Mouse (Mus musculus): ENCODE measurements at regions not wholly inside any gene's neighbourhood (a gene's known extent, or its start where the extent isn't known, plus 50 kb on each side); places are given as distances from the start of the nearest gene placed in this dataset.

DNA sequence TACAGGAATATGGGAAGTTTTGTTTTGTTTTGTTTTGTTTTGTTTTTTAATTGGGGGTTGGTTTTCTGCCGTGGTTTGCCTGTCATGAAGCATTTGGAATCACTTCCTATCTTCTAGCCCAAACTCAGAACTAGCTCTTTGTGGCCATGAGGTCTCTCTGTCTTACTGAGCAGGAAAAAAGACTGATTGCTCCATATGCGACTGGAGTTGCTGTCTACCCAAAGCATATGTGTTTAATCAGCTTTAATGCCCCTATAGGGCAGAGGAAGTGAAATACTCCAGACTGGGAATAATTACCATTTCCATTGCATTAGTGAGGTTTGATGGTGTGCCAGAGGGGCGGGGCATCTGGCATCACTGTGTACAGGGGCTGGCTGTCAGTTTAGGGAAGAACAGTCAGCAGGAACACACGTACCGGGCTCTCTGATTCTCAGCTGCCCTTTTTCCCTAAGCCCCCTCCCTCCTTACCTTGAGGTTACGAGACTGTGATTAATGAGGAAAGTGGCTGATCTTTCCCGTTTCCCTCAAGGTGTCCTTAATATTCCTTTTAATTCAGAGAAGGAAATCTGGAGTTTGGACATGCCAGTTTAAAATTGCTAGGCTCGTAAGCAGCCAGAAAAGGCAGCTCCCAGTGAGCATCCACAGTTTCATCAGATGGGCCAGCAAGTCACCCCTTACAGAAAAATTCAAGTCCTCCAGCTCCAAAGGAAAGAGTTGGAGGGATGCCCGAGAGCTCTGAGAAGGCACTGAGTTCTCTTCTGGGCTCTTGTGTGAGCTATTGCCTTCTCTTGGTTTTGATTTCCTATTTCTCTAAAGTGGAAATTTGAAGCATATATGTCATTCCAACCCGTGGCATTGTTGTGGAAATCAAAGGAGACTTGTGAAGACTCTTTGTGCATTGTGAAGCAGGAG, 2482.1 kb upstream of the 5930422O12Rik start:
- peak; percentile 76 for ATAC-seq (ENCODE audit: low FRiP score, low read depth)
- no peak overlapping the region for H3K4me2 ChIP-seq (replicated peaks; ENCODE audit: low read depth, low read length, severe bottlenecking)
- no peak overlapping the region for H3K9ac ChIP-seq (ENCODE audit: low read depth, low read length, severe bottlenecking)
- H3K9me3 ChIP-seq (ENCODE audit: control insufficient read depth, low read length), result no peaks in the 10 kb centered on the region
- H3K4me3 ChIP-seq (replicated peaks; ENCODE audit: low read length), result no peak overlapping the region
- peak; percentile 73 for DNase-seq (ENCODE audit: low spot score)
- H3K4me1 ChIP-seq (ENCODE audit: control insufficient read depth, insufficient read depth, low read length), result peaks cover 2% of the 10 kb centered on the region
- no peak overlapping the region; the same call in 1 of the 2 replicates for H3K27ac ChIP-seq (replicated peaks; ENCODE audit: low read depth, low read length)
- no peaks in the 10 kb centered on the region for H3K36me3 ChIP-seq (ENCODE audit: control insufficient read depth, insufficient read depth, low read length)
- no peaks in the 10 kb centered on the region for H3K27me3 ChIP-seq (ENCODE audit: control insufficient read depth, insufficient read depth, low read length)
- WGBS, result 25% methylated on average over 10 of the region's 10 CpGs
- TF ChIP-seq POLR2A (IDR thresholded peaks at IDR 0.05; ENCODE audit: borderline replicate concordance, extremely low read depth, insufficient read depth, insufficient read length), result no peak

DNA sequence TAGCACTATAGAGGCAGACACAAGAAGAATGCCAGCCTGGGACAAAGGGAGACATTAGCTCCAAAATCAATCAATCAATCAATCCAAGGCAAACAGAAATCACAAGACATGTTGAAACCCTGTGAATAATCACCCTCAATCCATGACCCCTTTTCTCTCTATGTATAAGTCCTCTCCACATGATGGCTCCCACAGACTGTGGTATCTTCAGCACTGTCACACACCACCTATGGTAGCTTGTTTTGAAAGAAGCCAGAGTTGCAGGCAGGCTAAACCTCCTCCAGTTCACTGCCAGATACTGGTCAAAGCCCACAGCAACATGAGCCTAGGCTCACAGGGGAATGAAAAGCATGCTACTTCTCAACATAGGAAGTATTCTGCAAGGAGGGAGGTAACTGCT, 2475.7 kb upstream of the 5930422O12Rik start:
- Histone ChIP-seq H3K4me2 (replicated peaks; ENCODE audit: low read depth, low read length, severe bottlenecking) (no peak overlapping the region), H3K4me1 (ENCODE audit: control insufficient read depth, insufficient read depth, low read length) (no peaks in the 10 kb centered on the region), H3K4me3 (replicated peaks; ENCODE audit: low read length) (no peak overlapping the region), H3K9me3 (ENCODE audit: control insufficient read depth, low read length) (no peaks in the 10 kb centered on the region), H3K9ac (ENCODE audit: low read depth, low read length, severe bottlenecking) (no peak overlapping the region), H3K27me3 (ENCODE audit: control insufficient read depth, insufficient read depth, low read length) (no peaks in the 10 kb centered on the region), H3K36me3 (ENCODE audit: control insufficient read depth, insufficient read depth, low read length) (no peaks in the 10 kb centered on the region), H3K27ac (replicated peaks; ENCODE audit: low read depth, low read length) (no peak overlapping the region)
- ATAC-seq (ENCODE audit: low FRiP score, low read depth) (no peak), DNase-seq (ENCODE audit: low spot score) (no peak)
- TF ChIP-seq POLR2A (IDR thresholded peaks at IDR 0.05; ENCODE audit: borderline replicate concordance, extremely low read depth, insufficient read depth, insufficient read length), result no peak

DNA sequence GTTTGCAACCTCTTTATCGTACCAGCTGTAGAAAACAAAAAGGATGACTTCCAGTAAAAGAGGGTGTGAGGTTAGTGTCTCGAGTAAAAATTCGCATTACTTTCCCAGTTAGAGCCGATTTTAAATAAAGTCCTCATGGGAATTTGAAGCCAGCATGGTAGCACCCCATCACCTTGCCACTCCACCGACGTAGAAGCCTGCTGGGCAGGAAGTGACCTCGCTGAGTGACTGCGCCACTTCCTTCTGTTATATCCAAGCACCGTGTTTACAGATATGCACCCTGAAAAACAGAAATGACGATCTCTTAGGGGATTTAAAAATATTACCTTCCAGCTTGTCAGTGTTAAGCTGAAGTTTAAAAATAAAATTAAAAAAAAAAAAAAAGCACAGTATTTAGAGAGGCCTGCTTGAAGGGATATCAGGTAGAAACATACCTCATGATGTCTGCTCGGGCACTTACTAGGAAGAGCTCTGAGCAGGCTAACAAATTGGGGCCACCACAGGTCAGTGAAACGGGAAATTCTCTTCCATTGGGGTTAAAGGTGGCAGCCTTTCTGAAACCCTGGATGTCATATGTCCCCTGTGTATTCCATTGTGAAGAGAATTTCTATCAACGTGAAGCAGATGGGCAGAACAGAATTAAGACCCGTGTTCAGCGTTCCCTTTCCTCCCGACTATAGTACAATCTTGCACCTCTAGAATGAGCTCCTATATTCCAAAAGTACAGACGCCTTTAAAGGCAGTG, 2468.9 kb upstream of the 5930422O12Rik start:
- peak overlapping the region; percentile 48 for H3K4me2 ChIP-seq (replicated peaks; ENCODE audit: low read depth, low read length, severe bottlenecking)
- TF ChIP-seq POLR2A (IDR thresholded peaks at IDR 0.05; ENCODE audit: borderline replicate concordance, extremely low read depth, insufficient read depth, insufficient read length), result no peak
- no peak overlapping the region for H3K27ac ChIP-seq (replicated peaks; ENCODE audit: low read depth, low read length)
- ATAC-seq (ENCODE audit: low FRiP score, low read depth), result no peak
- DNase-seq (ENCODE audit: low spot score), result no peak
- 45% methylated on average over 17 of the region's 17 CpGs for WGBS
- no peaks in the 10 kb centered on the region for H3K9me3 ChIP-seq (ENCODE audit: control insufficient read depth, low read length)
- no peaks in the 10 kb centered on the region for H3K27me3 ChIP-seq (ENCODE audit: control insufficient read depth, insufficient read depth, low read length)
- H3K9ac ChIP-seq (ENCODE audit: low read depth, low read length, severe bottlenecking), result no peak overlapping the region
- peak overlapping the region; percentile 21 for H3K4me3 ChIP-seq (replicated peaks; ENCODE audit: low read length)
- H3K4me1 ChIP-seq (ENCODE audit: control insufficient read depth, insufficient read depth, low read length), result no peaks in the 10 kb centered on the region
- no peaks in the 10 kb centered on the region for H3K36me3 ChIP-seq (ENCODE audit: control insufficient read depth, insufficient read depth, low read length)

DNA sequence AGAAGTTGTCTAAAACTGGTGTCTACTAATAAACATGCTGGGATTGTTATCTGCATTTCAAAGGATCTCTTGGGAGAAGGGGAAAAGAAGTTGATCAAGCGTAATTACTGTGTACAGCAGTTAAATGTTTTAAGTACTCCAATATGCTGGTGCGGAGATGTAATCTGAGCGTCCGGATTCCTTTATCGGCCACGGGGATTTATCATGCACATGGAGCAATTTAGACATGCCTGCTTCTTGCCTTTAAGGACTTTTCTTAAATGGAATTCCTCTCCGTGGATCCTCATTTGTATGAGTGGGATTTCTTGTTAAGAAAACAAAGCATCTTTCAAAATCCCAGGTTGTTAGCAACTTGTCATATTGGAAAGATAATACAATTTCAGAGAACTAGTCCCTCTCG, 2468.0 kb upstream of the 5930422O12Rik start:
- H3K4me2 ChIP-seq (replicated peaks; ENCODE audit: low read depth, low read length, severe bottlenecking), result no peak overlapping the region
- H3K27me3 ChIP-seq (ENCODE audit: control insufficient read depth, insufficient read depth, low read length), result no peaks in the 10 kb centered on the region
- no peak for ATAC-seq (ENCODE audit: low FRiP score, low read depth)
- WGBS, result 53% methylated on average over 8 of the region's 8 CpGs
- H3K27ac ChIP-seq (replicated peaks; ENCODE audit: low read depth, low read length), result no peak overlapping the region
- no peak for DNase-seq (ENCODE audit: low spot score)
- H3K4me3 ChIP-seq (replicated peaks; ENCODE audit: low read length), result no peak overlapping the region
- TF ChIP-seq POLR2A (IDR thresholded peaks at IDR 0.05; ENCODE audit: borderline replicate concordance, extremely low read depth, insufficient read depth, insufficient read length), result no peak
- H3K4me1 ChIP-seq (ENCODE audit: control insufficient read depth, insufficient read depth, low read length), result no peaks in the 10 kb centered on the region
- no peak overlapping the region for H3K9ac ChIP-seq (ENCODE audit: low read depth, low read length, severe bottlenecking)
- H3K36me3 ChIP-seq (ENCODE audit: control insufficient read depth, insufficient read depth, low read length), result no peaks in the 10 kb centered on the region
- no peaks in the 10 kb centered on the region for H3K9me3 ChIP-seq (ENCODE audit: control insufficient read depth, low read length)

DNA sequence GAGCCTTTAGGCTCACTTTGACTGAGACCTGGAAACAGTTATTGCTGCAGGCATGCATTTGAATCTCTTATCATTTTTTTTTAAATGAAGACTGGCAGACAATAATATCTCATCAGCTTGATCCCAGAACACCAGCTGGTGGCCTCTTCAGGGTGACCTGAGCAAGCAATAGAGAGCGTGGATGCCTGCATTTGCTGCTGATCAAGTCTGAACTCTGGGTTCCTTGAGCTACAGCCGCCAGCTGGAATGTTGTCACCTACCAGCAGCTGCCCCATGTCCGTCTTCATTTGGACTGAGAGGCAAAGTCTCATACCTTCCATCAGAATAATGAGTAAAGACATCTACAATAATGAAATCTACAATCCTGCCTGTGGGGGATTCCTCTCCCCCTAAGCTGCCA, 2466.3 kb upstream of the 5930422O12Rik start:
- no peak overlapping the region for H3K9ac ChIP-seq (ENCODE audit: low read depth, low read length, severe bottlenecking)
- no peak overlapping the region for H3K4me3 ChIP-seq (replicated peaks; ENCODE audit: low read length)
- ATAC-seq (ENCODE audit: low FRiP score, low read depth) (no peak), DNase-seq (ENCODE audit: low spot score) (no peak)
- no peaks in the 10 kb centered on the region for H3K9me3 ChIP-seq (ENCODE audit: control insufficient read depth, low read length)
- no peaks in the 10 kb centered on the region for H3K27me3 ChIP-seq (ENCODE audit: control insufficient read depth, insufficient read depth, low read length)
- H3K27ac ChIP-seq (replicated peaks; ENCODE audit: low read depth, low read length), result no peak overlapping the region
- H3K4me1 ChIP-seq (ENCODE audit: control insufficient read depth, insufficient read depth, low read length), result no peaks in the 10 kb centered on the region
- no peaks in the 10 kb centered on the region for H3K36me3 ChIP-seq (ENCODE audit: control insufficient read depth, insufficient read depth, low read length)
- 76% methylated on average over 3 of the region's 3 CpGs for WGBS
- TF ChIP-seq POLR2A (IDR thresholded peaks at IDR 0.05; ENCODE audit: borderline replicate concordance, extremely low read depth, insufficient read depth, insufficient read length), result no peak
- H3K4me2 ChIP-seq (replicated peaks; ENCODE audit: low read depth, low read length, severe bottlenecking), result no peak overlapping the region
